Mouse (Mus musculus) forebrain, postnatal 0 days (tissue): ENCODE data around the gene Hist1h3a. TPM values are rescaled to one million over a fixed set of nuclear protein-coding genes. Genes with fewer than 3 reads are reported as not detected.

ENCODE experiments used
- ATAC-seq: fragments of 200-750 bp; cut with Nextera tagmentation; 2 replicates; pipeline ENCODE4 v1.8.0; 2017; ENCODE audit warnings: mild to moderate bottlenecking, moderate library complexity
- DNase-seq: peaks from one replicate; pipeline ENCODE4 v3.0.0-alpha.2; 2015
- H3K27ac ChIP-seq: fragments of 300-500 bp; sonication (generic); 2 replicates; pipeline ENCODE4 v1.5.1; 2014; ENCODE audit warnings: low read depth, mild to moderate bottlenecking, antibody characterized with exemption, low read length, moderate library complexity, mixed read lengths
- H3K27me3 ChIP-seq: fragments of 300-500 bp; sonication (generic); 2 replicates; pipeline ENCODE4 v1.6.1; 2014; ENCODE audit warnings: mild to moderate bottlenecking, low read length, mixed read lengths; ENCODE audit not compliant: insufficient read depth
- H3K36me3 ChIP-seq: fragments of 300-500 bp; sonication (generic); 2 replicates; pipeline ENCODE4 v1.6.1; 2014; ENCODE audit warnings: mild to moderate bottlenecking, moderate library complexity; ENCODE audit not compliant: insufficient read depth
- H3K4me1 ChIP-seq: fragments of 300-500 bp; sonication (generic); 2 replicates; pipeline ENCODE4 v1.6.1; 2014; ENCODE audit warnings: antibody characterized with exemption; ENCODE audit not compliant: insufficient read depth
- H3K4me2 ChIP-seq: fragments of 300-500 bp; sonication (generic); 2 replicates; pipeline ENCODE4 v1.6.1; 2014; ENCODE audit warnings: low read depth, mild to moderate bottlenecking, moderate library complexity
- H3K4me3 ChIP-seq: fragments of 300-500 bp; sonication (generic); 2 replicates; pipeline ENCODE4 v1.5.1; 2014; ENCODE audit warnings: low read depth, low read length, mixed read lengths
- H3K9ac ChIP-seq: fragments of 300-500 bp; sonication (generic); 2 replicates; pipeline ENCODE4 v1.6.1; 2014; ENCODE audit warnings: mild to moderate bottlenecking
- H3K9me3 ChIP-seq: fragments of 300-500 bp; sonication (generic); 2 replicates; pipeline ENCODE4 v1.6.1; 2016; ENCODE audit warnings: low read length
- CTCF ChIP-seq: sonication (generic); IDR thresholded peaks from 2 replicates; pipeline ENCODE4 v1.5.1; 2016; ENCODE audit warnings: antibody characterized with exemption, control low read depth, low read depth
- WGBS: fragments of 180-500 bp; shearing (Covaris S2); extraction: QIAGEN DNeasy Blood & Tissue Kit; methylation state at CpG from one replicate; pipeline ENCODE4 v1.1.7; 2014; 5-methylcytosine and 5-hydroxymethylcytosine counted together
- polyA plus RNA-seq: library from polyadenylated mRNA; unstranded; fragments of >200 nt; fragmentation: Nextera tagmentation; extraction: Ambion mirVana; gene quantifications from 2 replicates; pipeline ENCODE4 v1.2.1, GENCODE M21; 2015
- total RNA-seq: library from RNA; depleted of rRNA; stranded (reverse); fragments of >200 nt; gene quantifications from 2 replicates; pipeline ENCODE4 v1.2.3, GENCODE M21; 2014

The Hist1h3a gene
- total and polyA plus RNA-seq, 2 experiments from 2014 or later, result 1.2 to 483 TPM

DNA sequence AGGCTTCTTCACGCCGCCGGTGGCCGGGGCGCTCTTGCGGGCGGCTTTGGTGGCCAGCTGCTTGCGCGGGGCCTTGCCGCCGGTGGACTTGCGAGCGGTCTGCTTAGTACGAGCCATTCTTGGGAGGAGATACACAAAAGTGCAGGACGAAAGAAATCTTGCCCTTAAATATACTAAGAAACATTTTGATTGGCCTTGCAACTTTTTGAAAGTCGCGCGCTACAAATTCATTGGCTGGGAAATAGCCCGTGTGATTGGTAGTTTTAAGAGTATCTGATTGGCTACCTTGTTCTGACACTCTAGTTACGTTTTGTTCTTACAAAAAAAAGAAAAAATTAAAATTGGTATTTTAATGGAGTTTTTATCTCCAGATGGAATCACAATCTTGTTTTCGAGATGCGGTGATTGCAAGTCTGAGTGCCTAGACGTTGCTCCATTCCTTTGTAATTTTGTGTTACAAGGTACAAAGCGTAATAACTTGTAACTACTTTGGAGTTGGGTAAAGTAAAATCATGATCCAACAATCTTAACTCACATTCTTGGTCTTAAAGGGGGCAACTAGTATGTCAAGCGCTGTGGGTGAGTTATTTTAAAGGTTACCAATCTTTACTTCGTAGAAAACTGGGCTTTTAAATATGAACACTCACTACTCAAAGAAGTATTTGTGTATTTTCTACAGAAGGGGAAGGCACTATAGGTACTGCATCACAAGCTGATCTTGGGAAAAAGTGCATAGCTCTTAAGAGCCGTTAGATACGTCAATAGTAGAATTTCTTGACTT lies 16.6 kb downstream of the Hist1h3a start, which contains the start of gene Hist1h3c:
Gene Hist1h3c (minus strand): TSS at position 222 of the 781 bp plus-strand sequence.
- 1% methylated on average over 22 of the region's 28 CpGs for WGBS
- H3K4me1 ChIP-seq, result peaks cover under 1% of the 10 kb centered on the region; the same call in 1 of the 2 replicates
- H3K27ac ChIP-seq, result peak within 1 kb of the TSS; percentile 94
- H3K4me2 ChIP-seq, result peak within 1 kb of the TSS; percentile 78
- H3K9ac ChIP-seq, result peak within 1 kb of the TSS; percentile 50
- no peaks in the 10 kb centered on the region for H3K27me3 ChIP-seq
- H3K4me3 ChIP-seq, result peak within 1 kb of the TSS; percentile 41
- ATAC-seq, result peak; percentile 73
- H3K9me3 ChIP-seq, result no peaks in the 10 kb centered on the region
- no peak for TF ChIP-seq CTCF
- no peaks in the 10 kb centered on the region for H3K36me3 ChIP-seq
- peak; percentile 95 for DNase-seq

GRCm38 (mm10) chr13:23744421-23745380 lies 17.5 kb downstream of the Hist1h3a start:
- 0 out of 2 replicates have a peak overlapping the region, but pooled peaks have one; percentile 22 for H3K9ac ChIP-seq
- no peaks in the 10 kb centered on the region for H3K9me3 ChIP-seq
- peaks cover 6% of the 10 kb centered on the region for H3K4me1 ChIP-seq
- H3K27ac ChIP-seq, result no peak overlapping the region
- H3K27me3 ChIP-seq, result no peaks in the 10 kb centered on the region
- peak overlapping the region; percentile 78 for H3K4me2 ChIP-seq
- ATAC-seq (no peak), DNase-seq (no peak)
- no peaks in the 10 kb centered on the region for H3K36me3 ChIP-seq
- peak overlapping the region; percentile 41; the same call in 1 of the 2 replicates for H3K4me3 ChIP-seq
- 1% methylated on average over 13 of the region's 36 CpGs for WGBS
- TF ChIP-seq CTCF, result no peak

- Histone ChIP-seq H3K4me2 (no peak overlapping the region), H3K4me3 (no peak overlapping the region), H3K27me3 (no peaks in the 10 kb centered on the region), H3K4me1 (peaks cover 6% of the 10 kb centered on the region), H3K9me3 (no peaks in the 10 kb centered on the region), H3K36me3 (no peaks in the 10 kb centered on the region), H3K9ac (no peak overlapping the region), H3K27ac (no peak overlapping the region)
- WGBS, result 31% methylated on average over 4 of the region's 4 CpGs
- ATAC-seq (no peak), DNase-seq (no peak)
- no peak for TF ChIP-seq CTCF
Measured at GRCm38 (mm10) chr13:23743963-23744362, 18.2 kb downstream of the Hist1h3a start.

DNA sequence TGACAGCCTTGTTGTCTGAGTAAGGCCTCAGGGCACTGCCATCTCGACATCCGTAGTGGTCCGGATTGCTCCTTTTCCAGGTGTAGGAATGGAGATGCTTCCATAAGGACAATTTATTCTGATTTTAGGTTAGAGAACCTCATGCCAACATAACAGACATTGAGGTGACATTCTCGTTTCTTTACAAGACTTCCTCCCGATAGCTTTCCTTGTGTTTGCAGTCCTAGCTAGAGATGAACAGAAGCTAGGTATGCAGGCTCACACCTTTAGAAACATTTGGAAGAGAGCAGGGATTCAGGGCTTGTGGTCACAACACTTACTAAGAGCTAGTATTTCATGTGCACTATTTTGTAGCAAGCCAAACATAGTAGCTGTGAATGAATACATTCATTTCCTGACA lies 19.0 kb downstream of the Hist1h3a start:
- no peak for ATAC-seq
- 78% methylated on average over 5 of the region's 5 CpGs for WGBS

DNA sequence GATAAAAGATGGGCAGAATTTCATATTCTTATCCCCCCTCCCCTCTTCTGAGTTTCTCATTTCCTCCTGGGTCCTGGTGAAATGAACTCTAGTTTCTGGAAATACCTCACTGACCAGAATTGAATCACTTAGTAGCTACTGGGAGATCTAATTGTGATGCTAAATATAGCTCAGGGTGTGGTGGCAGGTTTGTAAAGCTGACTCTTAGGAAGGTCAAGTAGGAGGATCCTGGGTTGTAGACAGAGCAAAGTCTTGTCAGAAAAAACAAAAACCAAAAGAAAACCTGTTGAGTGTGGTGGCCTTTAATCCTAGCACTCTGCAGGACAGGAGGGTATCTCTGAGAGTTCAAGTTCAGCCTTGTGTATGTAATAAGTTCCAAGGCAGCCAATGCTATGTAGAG lies 20.2 kb downstream of the Hist1h3a start:
- H3K27ac ChIP-seq, result no peak overlapping the region
- H3K9me3 ChIP-seq, result no peaks in the 10 kb centered on the region
- DNase-seq (no peak), ATAC-seq (no peak)
- H3K4me1 ChIP-seq, result peaks cover 6% of the 10 kb centered on the region
- no peak overlapping the region for H3K4me2 ChIP-seq
- no peak for TF ChIP-seq CTCF
- no peak overlapping the region for H3K4me3 ChIP-seq
- no peaks in the 10 kb centered on the region for H3K27me3 ChIP-seq
- H3K9ac ChIP-seq, result no peak overlapping the region
- no peaks in the 10 kb centered on the region for H3K36me3 ChIP-seq

More for the DNA sequence above, 19.0 kb downstream of the Hist1h3a start:
- DNase-seq, result no peak
- no peaks in the 10 kb centered on the region for H3K36me3 ChIP-seq
- no peak overlapping the region for H3K4me2 ChIP-seq
- no peaks in the 10 kb centered on the region for H3K27me3 ChIP-seq
- peaks cover 6% of the 10 kb centered on the region for H3K4me1 ChIP-seq
- no peaks in the 10 kb centered on the region for H3K9me3 ChIP-seq
- no peak overlapping the region for H3K27ac ChIP-seq
- H3K9ac ChIP-seq, result no peak overlapping the region
- TF ChIP-seq CTCF, result no peak
- H3K4me3 ChIP-seq, result no peak overlapping the region

GRCm38 (mm10) chr13:23740910-23741309 lies 21.3 kb downstream of the Hist1h3a start:
- Histone ChIP-seq H3K4me1 (peaks cover 6% of the 10 kb centered on the region), H3K27me3 (no peaks in the 10 kb centered on the region), H3K36me3 (no peaks in the 10 kb centered on the region), H3K9me3 (no peaks in the 10 kb centered on the region), H3K9ac (no peak overlapping the region), H3K4me3 (no peak overlapping the region), H3K4me2 (no peak overlapping the region), H3K27ac (no peak overlapping the region)
- no peak for TF ChIP-seq CTCF
- WGBS, result 69% methylated on average over 5 of the region's 5 CpGs
- ATAC-seq (no peak), DNase-seq (no peak)
